Mouse (Mus musculus): ENCODE data around the gene Gm49395. TPM values are rescaled to one million over a fixed set of nuclear protein-coding genes. Genes with fewer than 3 reads are reported as not detected.

Gene Gm49395
- 3.2 and 3.6 TPM in 2 replicates for polyA plus RNA-seq (2014; fragmentation: Nextera tagmentation; extraction: Ambion mirVana)

DNA sequence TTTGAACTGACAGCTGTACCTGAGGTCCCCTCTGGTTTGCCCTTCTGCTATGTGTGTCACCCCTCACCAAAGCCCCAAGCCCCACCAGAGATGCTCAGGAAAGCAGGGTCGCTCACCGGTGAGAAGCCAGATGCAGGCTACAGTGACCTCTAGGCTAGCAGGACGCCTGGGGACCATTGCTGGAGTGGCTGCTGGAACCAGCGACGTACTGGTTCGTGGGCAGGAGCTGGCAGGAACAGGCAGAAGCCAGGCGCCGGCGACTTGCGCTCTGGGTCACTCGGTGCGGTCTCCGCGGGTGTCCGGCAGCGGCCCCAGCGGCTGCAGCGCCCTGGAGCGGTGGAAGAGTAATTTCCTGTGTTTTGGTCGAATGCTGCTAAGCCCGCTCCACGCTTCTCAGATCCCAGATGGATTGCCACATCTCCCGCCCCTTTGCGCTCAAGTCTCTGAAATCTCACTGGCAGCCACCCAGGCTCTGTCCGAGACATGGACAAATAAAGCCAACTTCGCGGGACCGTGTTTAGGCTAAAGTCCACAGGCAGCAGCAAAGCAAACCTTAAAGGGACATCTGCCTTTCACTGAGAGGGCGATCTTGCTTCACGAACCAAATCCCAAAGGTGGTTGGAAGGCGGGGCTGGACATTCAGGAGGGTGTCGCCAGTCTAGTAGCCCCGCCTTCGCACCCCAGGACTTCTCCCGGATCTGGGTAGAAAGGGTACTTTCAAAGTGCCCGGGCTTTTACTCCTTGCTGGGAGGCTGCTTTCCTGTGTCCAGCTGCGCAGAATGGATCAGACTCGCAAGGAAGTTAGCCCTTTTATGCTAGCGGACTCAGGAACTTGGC is at the start of gene Gm49395, which contains the start of gene Itga1:
Gene Gm49395, minus strand, starts transcription at position 567 of the 837 bp plus-strand sequence.
Gene Itga1, minus strand, starts transcription at position 610 of the 837 bp plus-strand sequence.
- H3K4me1 ChIP-seq (ENCODE audit: control insufficient read depth, insufficient read depth, low read length): peaks cover 5% of the 10 kb centered on the region; the same call in 1 of the 2 replicates
- H3K4me3 ChIP-seq (ENCODE audit: low read depth, low read length): peak within 1 kb of the TSS; percentile 46
- ATAC-seq (ENCODE audit: low FRiP score) (peak; percentile 78), DNase-seq (ENCODE audit: low spot score, missing footprints) (peak; percentile 95)
- no peaks in the 10 kb centered on the region for H3K9me3 ChIP-seq (ENCODE audit: control insufficient read depth, low read length)
- WGBS: under 1% methylated on average over 39 of the region's 39 CpGs
- H3K4me2 ChIP-seq: peak within 1 kb of the TSS; percentile 55
- no peak within 1 kb of the TSS for H3K27ac ChIP-seq (ENCODE audit: low read depth, low read length)
- H3K9ac ChIP-seq (ENCODE audit: low read length): peak within 1 kb of the TSS; percentile 32
- no peaks in the 10 kb centered on the region for H3K36me3 ChIP-seq (ENCODE audit: control insufficient read depth, insufficient read depth, low read length)
- H3K27me3 ChIP-seq (ENCODE audit: control insufficient read depth, insufficient read depth, low read length): peaks cover 17% of the 10 kb centered on the region

DNA sequence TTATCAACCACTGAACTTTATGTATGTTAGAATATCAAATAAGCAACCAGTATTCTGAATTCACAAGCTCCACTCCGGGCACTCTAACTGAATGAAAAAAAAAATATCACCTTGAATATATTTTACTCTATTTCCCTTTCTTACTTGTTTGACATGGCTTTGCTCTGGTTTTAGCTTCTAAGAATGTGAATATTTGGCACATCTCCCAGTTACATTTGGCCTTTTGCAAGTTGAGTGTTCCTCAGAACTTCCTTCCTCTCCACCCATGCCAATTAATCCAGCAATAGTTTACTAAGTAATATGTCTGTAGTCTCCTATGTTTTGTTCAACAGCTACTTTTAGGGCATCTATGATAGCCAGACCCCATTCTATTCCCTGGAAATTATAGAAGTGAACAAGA is 48.9 kb upstream of the Gm49395 start:
- 93% methylated on average over 1 of the region's 1 CpGs for WGBS
- H3K4me1 ChIP-seq (ENCODE audit: control insufficient read depth, insufficient read depth, low read length): no peaks in the 10 kb centered on the region
- no peak for ATAC-seq (ENCODE audit: low FRiP score)
- no peak overlapping the region for H3K27ac ChIP-seq (ENCODE audit: low read depth, low read length)
- no peak overlapping the region for H3K4me3 ChIP-seq (ENCODE audit: low read depth, low read length)
- DNase-seq (ENCODE audit: low spot score, missing footprints): no peak
- H3K9me3 ChIP-seq (ENCODE audit: control insufficient read depth, low read length): no peaks in the 10 kb centered on the region
- H3K4me2 ChIP-seq: no peak overlapping the region
- no peaks in the 10 kb centered on the region for H3K36me3 ChIP-seq (ENCODE audit: control insufficient read depth, insufficient read depth, low read length)
- H3K9ac ChIP-seq (ENCODE audit: low read length): no peak overlapping the region
- H3K27me3 ChIP-seq (ENCODE audit: control insufficient read depth, insufficient read depth, low read length): no peaks in the 10 kb centered on the region

DNA sequence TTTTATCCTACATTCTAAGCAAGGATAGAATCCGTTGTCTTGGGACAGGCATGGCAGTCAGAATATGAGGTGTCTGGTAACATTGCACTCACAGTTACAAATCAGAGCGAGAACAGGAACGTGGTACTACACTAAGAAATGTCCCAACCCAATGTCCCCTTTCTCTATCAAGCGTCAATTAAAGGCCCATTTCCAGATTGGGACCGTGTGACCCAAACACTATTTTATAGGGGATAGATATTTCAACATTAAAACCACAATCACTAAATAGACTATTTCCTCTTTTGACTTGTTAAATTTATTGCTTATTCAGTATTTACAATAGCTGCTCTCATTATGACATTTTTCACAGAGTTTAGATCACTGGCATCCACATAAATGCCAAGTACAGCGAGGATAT is 48.1 kb upstream of the Gm49395 start:
- DNase-seq (ENCODE audit: low spot score, missing footprints) (no peak), ATAC-seq (ENCODE audit: low FRiP score) (no peak)
- Histone ChIP-seq H3K27ac (ENCODE audit: low read depth, low read length) (no peak overlapping the region), H3K4me1 (ENCODE audit: control insufficient read depth, insufficient read depth, low read length) (no peaks in the 10 kb centered on the region), H3K4me3 (ENCODE audit: low read depth, low read length) (no peak overlapping the region), H3K9me3 (ENCODE audit: control insufficient read depth, low read length) (no peaks in the 10 kb centered on the region), H3K27me3 (ENCODE audit: control insufficient read depth, insufficient read depth, low read length) (no peaks in the 10 kb centered on the region), H3K9ac (ENCODE audit: low read length) (no peak overlapping the region), H3K36me3 (ENCODE audit: control insufficient read depth, insufficient read depth, low read length) (no peaks in the 10 kb centered on the region), H3K4me2 (no peak overlapping the region)
- WGBS: 93% methylated on average over 6 of the region's 6 CpGs

DNA sequence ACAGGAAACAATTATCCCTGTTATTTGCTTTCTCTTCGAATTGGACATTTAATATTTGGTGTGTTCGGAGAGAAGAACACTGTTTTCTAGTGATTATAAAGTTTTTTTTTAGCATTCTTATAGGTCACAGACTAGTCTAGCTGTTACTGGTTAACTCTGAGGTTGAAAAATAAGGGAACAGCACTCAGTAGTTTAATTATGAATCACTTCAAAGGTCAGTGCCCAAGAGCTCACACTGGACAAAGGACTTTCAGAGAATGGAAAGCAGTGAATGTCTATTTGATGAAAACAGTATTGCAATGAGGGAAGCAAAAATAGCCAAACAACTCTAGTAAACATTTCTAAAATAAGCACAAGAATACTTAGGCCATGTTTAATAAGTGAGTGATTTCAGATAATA is 41.9 kb upstream of the Gm49395 start:
- 96% methylated on average over 2 of the region's 2 CpGs for WGBS
- no peak overlapping the region for H3K9ac ChIP-seq (ENCODE audit: low read length)

DNA sequence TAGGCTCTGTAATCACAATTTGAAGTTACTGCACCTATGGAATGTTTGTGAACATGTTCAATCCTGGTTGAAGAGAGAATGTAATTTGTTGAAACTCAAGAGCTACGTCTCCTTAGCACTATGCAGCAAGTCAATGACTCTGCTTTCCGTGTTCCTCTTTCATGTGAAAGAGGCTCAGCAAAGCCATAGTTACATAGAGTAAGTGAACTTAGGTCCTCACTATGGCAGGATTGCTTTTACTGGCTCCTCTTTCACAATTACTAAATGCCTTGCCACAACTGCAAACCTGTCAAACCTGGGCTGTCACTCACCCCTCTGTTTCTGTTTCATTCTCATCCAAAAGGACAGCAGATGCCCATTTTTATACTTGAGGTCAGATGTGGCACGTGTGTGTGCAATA is 40.3 kb upstream of the Gm49395 start:
- H3K4me3 ChIP-seq (ENCODE audit: low read depth, low read length): no peak overlapping the region
- no peak overlapping the region for H3K4me2 ChIP-seq
- no peak for DNase-seq (ENCODE audit: low spot score, missing footprints)
- H3K27ac ChIP-seq (ENCODE audit: low read depth, low read length): no peak overlapping the region
- H3K36me3 ChIP-seq (ENCODE audit: control insufficient read depth, insufficient read depth, low read length): no peaks in the 10 kb centered on the region
- no peak overlapping the region for H3K9ac ChIP-seq (ENCODE audit: low read length)
- no peaks in the 10 kb centered on the region for H3K4me1 ChIP-seq (ENCODE audit: control insufficient read depth, insufficient read depth, low read length)
- ATAC-seq (ENCODE audit: low FRiP score): no peak
- 85% methylated on average over 3 of the region's 3 CpGs for WGBS
- no peaks in the 10 kb centered on the region for H3K27me3 ChIP-seq (ENCODE audit: control insufficient read depth, insufficient read depth, low read length)
- H3K9me3 ChIP-seq (ENCODE audit: control insufficient read depth, low read length): no peaks in the 10 kb centered on the region

More for the DNA sequence above, 41.9 kb upstream of the Gm49395 start:
- Histone ChIP-seq H3K4me1 (ENCODE audit: control insufficient read depth, insufficient read depth, low read length) (no peaks in the 10 kb centered on the region), H3K9me3 (ENCODE audit: control insufficient read depth, low read length) (no peaks in the 10 kb centered on the region), H3K4me2 (no peak overlapping the region), H3K27ac (ENCODE audit: low read depth, low read length) (no peak overlapping the region), H3K27me3 (ENCODE audit: control insufficient read depth, insufficient read depth, low read length) (no peaks in the 10 kb centered on the region), H3K36me3 (ENCODE audit: control insufficient read depth, insufficient read depth, low read length) (no peaks in the 10 kb centered on the region), H3K4me3 (ENCODE audit: low read depth, low read length) (no peak overlapping the region)
- ATAC-seq (ENCODE audit: low FRiP score) (no peak), DNase-seq (ENCODE audit: low spot score, missing footprints) (no peak)

DNA sequence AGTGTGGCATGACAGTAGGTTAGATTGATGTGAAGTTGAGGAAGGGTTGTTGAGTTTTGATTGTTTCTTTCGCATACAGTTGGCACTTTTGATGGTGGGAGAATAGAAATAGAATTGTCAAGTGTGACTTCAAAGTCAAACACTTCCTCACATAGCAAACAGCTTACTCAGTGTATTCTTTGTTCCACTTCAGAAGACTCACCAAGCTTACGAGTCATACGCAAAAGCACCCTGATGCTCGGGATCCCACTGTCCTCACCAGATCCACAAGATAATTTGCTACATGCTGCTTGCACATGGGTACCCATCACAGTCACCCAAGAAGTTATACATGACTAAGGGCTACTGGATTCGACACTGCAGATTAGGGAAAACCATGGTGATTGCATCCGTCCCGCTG is 36.8 kb upstream of the Gm49395 start:
- Histone ChIP-seq H3K27ac (ENCODE audit: low read depth, low read length) (no peak overlapping the region), H3K4me2 (no peak overlapping the region), H3K4me3 (ENCODE audit: low read depth, low read length) (no peak overlapping the region), H3K4me1 (ENCODE audit: control insufficient read depth, insufficient read depth, low read length) (no peaks in the 10 kb centered on the region), H3K36me3 (ENCODE audit: control insufficient read depth, insufficient read depth, low read length) (no peaks in the 10 kb centered on the region), H3K9ac (ENCODE audit: low read length) (no peak overlapping the region), H3K27me3 (ENCODE audit: control insufficient read depth, insufficient read depth, low read length) (no peaks in the 10 kb centered on the region), H3K9me3 (ENCODE audit: control insufficient read depth, low read length) (no peaks in the 10 kb centered on the region)
- ATAC-seq (ENCODE audit: low FRiP score): no peak
- DNase-seq (ENCODE audit: low spot score, missing footprints): no peak
- 84% methylated on average over 7 of the region's 7 CpGs for WGBS

DNA sequence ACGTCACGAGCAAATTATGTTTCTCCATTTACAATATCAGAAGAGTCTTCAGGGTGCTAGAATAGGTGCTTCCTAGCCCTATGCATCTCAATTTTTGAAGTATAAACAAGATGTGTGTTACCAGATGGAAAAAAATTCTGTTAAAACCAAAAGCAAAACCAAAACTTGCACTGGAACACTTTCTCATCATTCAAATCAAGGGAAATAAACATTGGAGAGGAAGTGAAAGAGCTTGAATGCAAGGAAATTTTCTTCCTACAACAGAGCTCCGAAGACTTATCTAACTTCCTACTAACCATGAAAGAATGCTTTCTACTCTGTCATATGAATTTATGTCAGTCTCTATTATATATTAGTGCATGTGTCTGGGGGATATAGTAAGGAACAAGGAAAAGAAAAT is 35.0 kb upstream of the Gm49395 start:
- Histone ChIP-seq H3K9me3 (ENCODE audit: control insufficient read depth, low read length) (no peaks in the 10 kb centered on the region), H3K9ac (ENCODE audit: low read length) (no peak overlapping the region), H3K4me3 (ENCODE audit: low read depth, low read length) (no peak overlapping the region), H3K27ac (ENCODE audit: low read depth, low read length) (no peak overlapping the region), H3K4me1 (ENCODE audit: control insufficient read depth, insufficient read depth, low read length) (no peaks in the 10 kb centered on the region), H3K4me2 (no peak overlapping the region), H3K27me3 (ENCODE audit: control insufficient read depth, insufficient read depth, low read length) (no peaks in the 10 kb centered on the region), H3K36me3 (ENCODE audit: control insufficient read depth, insufficient read depth, low read length) (no peaks in the 10 kb centered on the region)
- ATAC-seq (ENCODE audit: low FRiP score) (no peak), DNase-seq (ENCODE audit: low spot score, missing footprints) (no peak)
- 90% methylated on average over 3 of the region's 3 CpGs for WGBS

DNA sequence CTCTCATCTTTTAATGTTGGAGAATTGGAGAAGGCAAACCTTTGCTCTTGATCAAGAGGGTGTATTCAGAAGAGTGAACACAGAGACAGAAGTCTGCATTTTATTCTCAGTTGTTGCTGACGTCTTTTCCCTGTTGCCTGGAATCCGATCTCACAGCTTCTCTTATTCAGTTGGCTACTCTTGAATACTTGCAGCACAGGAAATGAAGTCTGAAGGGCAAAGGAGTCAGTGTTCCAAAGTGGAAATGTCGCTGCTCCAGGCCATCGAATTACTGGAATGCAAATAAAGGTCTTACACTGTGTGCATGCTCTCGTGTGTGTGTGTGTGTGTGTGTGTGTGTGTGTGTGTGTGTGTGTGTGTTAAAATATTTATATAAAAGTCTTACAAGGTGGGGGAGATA is 30.7 kb upstream of the Gm49395 start:
- Histone ChIP-seq H3K4me1 (ENCODE audit: control insufficient read depth, insufficient read depth, low read length) (no peaks in the 10 kb centered on the region), H3K27ac (ENCODE audit: low read depth, low read length) (no peak overlapping the region), H3K4me2 (no peak overlapping the region), H3K4me3 (ENCODE audit: low read depth, low read length) (no peak overlapping the region), H3K27me3 (ENCODE audit: control insufficient read depth, insufficient read depth, low read length) (no peaks in the 10 kb centered on the region), H3K9me3 (ENCODE audit: control insufficient read depth, low read length) (no peaks in the 10 kb centered on the region), H3K36me3 (ENCODE audit: control insufficient read depth, insufficient read depth, low read length) (no peaks in the 10 kb centered on the region), H3K9ac (ENCODE audit: low read length) (no peak overlapping the region)
- WGBS: 39% methylated on average over 5 of the region's 5 CpGs
- DNase-seq (ENCODE audit: low spot score, missing footprints): no peak
- no peak for ATAC-seq (ENCODE audit: low FRiP score)

DNA sequence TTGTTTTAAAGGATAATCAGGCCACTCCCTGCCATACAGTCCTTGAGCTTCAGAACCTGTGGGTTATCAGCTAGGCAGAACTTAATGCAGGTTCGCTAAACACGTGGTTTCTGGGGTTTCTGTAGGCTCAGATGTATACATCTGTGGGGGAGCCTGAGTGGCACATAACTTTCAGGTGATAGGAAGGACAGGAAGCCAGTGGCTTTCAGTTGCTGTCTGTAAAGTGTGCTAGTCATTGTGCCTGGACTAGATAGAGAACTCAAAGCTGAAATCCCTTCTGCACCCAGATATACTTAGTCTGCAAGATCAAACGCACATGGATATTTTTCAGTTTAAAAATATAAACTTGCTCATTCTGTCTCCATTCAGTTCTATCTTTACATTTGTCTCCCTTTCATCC is 29.7 kb upstream of the Gm49395 start:
- no peak for ATAC-seq (ENCODE audit: low FRiP score)
- 78% methylated on average over 3 of the region's 3 CpGs for WGBS
- H3K27me3 ChIP-seq (ENCODE audit: control insufficient read depth, insufficient read depth, low read length): no peaks in the 10 kb centered on the region

More for the DNA sequence above, 29.7 kb upstream of the Gm49395 start:
- H3K4me1 ChIP-seq (ENCODE audit: control insufficient read depth, insufficient read depth, low read length): no peaks in the 10 kb centered on the region
- H3K9me3 ChIP-seq (ENCODE audit: control insufficient read depth, low read length): no peaks in the 10 kb centered on the region
- H3K4me2 ChIP-seq: no peak overlapping the region
- H3K27ac ChIP-seq (ENCODE audit: low read depth, low read length): no peak overlapping the region
- DNase-seq (ENCODE audit: low spot score, missing footprints): peak; percentile 79
- H3K4me3 ChIP-seq (ENCODE audit: low read depth, low read length): no peak overlapping the region
- no peak overlapping the region for H3K9ac ChIP-seq (ENCODE audit: low read length)
- H3K36me3 ChIP-seq (ENCODE audit: control insufficient read depth, insufficient read depth, low read length): no peaks in the 10 kb centered on the region

Data from midbrain, embryonic 11.5 days (tissue).